Mouse (Mus musculus): ENCODE data around the gene Pkd1. TPM values are rescaled to one million over a fixed set of nuclear protein-coding genes. Genes with fewer than 3 reads are reported as not detected.

The Pkd1 gene
- polyA plus RNA-seq, 3 experiments from 2014 or later, result 9.9 to 32.6 (median 22.6) TPM

GRCm38 (mm10) chr17:24608874-24609273 lies 59.2 kb downstream of the Pkd1 start:
- no peak for ATAC-seq

DNA sequence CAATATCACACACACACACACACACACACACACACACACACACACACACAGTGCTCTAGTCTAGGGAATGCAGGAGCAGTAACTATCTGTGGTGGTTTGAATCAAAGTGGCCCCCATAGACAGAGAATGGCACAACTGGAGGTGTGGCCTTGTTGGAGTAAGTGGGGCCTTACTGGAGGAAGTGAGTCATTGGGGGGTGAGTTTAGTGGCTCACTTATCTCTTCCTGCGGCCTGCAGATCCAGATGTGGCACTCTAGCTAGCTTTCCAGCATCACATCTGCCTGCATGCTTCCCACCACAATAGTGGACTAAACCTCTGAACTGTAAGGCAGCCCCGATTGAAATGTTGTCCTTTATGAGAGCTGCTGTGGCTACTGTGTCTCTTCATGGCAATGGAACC lies 61.1 kb downstream of the Pkd1 start:
- no peak for ATAC-seq

GRCm38 (mm10) chr17:24617561-24618194 lies 68.0 kb downstream of the Pkd1 start:
- ATAC-seq, result no peak

DNA sequence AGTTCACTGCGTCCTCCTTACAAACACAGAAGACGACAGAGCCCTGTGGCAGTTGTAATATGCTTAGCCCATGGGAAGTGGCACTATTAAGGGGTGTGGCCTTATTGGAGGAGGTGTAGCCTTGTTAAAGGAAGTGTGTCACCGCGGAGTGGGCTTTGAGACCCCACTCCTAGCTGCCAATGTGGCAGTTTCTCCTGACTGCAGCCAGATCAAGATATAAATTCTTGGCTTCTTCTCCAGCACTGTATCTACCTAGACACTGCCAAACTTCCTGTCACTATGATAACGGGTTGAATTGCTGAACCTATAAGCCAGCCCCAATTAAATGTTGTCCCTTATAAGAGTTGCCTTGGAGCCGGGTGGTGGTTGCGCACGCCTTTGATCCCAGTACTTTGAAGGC lies 75.8 kb downstream of the Pkd1 start:
- no peak for ATAC-seq

- ATAC-seq, result no peak
Observed at GRCm38 (mm10) chr17:24628646-24629045, 79.0 kb downstream of the Pkd1 start.

- no peak for ATAC-seq
Observed at GRCm38 (mm10) chr17:24630072-24630471, 80.4 kb downstream of the Pkd1 start.

GRCm38 (mm10) chr17:24632167-24632812 lies 82.7 kb downstream of the Pkd1 start, which contains the start of the genes Tsc2 and Nthl1:
Gene Tsc2, minus strand, starts transcription at chr17:24632630.
Gene Nthl1, plus strand, starts transcription at chr17:24632680.
- ATAC-seq, result peak; percentile 97

- no peak for ATAC-seq
Observed at GRCm38 (mm10) chr17:24632813-24633449, 83.3 kb downstream of the Pkd1 start.

- no peak for ATAC-seq
Observed at GRCm38 (mm10) chr17:24633831-24634230, 84.2 kb downstream of the Pkd1 start.

- ATAC-seq, result no peak
Observed at GRCm38 (mm10) chr17:24635024-24635423, 85.4 kb downstream of the Pkd1 start.

GRCm38 (mm10) chr17:24635694-24636093 lies 86.1 kb downstream of the Pkd1 start:
- no peak for ATAC-seq

- ATAC-seq, result no peak
Observed at GRCm38 (mm10) chr17:24636781-24637481, 87.3 kb downstream of the Pkd1 start.

DNA sequence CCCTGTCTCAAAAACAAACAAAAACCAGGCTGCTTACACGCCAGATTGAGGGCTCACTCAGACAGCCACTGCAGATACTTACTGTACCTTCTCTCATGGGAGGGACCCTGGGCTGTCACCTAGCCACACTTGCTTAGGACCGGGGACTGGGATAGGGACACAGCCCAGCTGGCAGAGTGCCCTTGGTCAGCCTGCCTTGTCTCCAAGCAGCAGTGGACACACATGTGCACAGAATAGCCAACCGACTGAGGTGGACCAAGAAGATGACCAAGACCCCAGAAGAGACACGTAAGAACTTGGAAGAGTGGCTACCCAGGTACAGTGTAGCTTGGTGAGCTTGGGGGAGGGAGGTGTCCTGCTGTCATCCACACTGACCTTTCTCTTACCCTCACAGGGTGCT lies 88.6 kb downstream of the Pkd1 start:
- ATAC-seq, result no peak

GRCm38 (mm10) chr17:24638840-24639239 lies 89.2 kb downstream of the Pkd1 start:
- ATAC-seq, result no peak

GRCm38 (mm10) chr17:24639571-24639988 lies 89.9 kb downstream of the Pkd1 start:
- ATAC-seq, result no peak

DNA sequence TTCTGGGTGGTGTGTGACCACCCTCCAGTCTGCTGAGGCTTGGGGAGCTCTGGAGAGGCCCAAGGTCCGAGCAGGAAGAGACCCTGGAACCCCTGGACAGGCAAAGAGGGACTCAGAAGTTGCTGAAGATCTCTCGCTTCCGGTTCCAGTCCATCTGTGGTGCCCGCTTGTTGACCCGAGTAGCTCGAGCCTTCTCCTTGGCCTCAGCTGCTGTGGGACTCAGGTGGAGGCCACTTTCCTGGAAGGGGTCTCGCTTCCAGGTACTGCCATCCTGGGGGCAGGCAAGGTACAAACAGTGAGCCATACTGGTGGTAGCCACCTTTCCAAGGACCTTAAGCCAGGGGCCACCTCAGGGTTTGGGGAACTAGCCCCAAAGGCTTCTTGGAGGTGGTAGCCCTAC lies 90.5 kb downstream of the Pkd1 start:
- no peak for ATAC-seq

- no peak for ATAC-seq
Observed at GRCm38 (mm10) chr17:24640581-24640980, 90.9 kb downstream of the Pkd1 start.

DNA sequence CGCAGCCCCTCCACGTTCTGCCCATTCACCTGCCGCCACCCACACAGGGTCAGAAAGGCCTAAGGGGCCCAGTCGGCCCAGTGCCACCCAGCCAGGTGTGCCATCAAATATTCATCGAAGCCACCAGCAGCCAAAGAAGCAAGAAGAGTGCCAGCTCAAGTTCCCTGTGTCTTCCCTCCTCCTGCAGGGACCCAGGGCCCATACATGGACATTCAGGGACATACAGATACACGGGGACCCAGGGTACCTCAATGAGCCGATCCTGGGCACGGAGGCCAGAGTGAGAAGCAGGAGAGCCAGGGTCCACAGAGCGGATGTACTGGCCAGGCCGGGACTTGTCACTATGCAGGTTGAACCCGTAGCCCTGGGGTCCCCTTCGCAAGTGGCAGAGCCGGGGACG lies 92.3 kb downstream of the Pkd1 start:
- no peak for ATAC-seq

DNA sequence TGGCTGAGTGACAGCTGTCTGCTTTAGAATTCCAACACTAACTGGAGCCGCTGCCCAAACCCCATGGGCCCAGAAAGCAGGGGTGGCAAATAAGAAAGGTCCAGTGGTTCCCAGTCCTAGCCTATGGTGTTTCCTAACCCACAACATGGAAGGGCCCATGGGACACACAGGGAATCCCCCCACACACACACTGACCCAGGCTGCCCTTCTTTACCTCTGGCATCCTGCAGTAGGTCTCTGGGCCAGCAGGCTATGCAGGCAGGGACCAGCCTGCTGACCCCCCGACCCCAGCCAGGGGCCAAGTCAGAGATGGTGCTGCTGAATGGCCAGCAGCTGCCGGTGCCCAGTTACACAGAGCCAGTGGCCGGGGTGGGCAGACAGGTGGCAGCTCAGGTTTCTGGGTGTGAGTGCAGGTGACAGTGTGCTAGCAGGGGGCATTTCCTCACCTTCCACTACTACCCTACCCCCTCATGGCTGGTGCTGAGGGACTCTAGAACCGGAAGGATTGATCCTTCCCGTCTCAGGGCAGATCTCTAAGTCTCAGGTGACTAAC lies 93.2 kb downstream of the Pkd1 start:
- no peak for ATAC-seq

- ATAC-seq, result no peak
Observed at GRCm38 (mm10) chr17:24644030-24644715, 94.5 kb downstream of the Pkd1 start.

- ATAC-seq, result no peak
Observed at GRCm38 (mm10) chr17:24644875-24645721, 95.5 kb downstream of the Pkd1 start.
